Mouse (Mus musculus) heart, embryonic 15.5 days (tissue): ENCODE measurements around the gene Trip6. TPM values are rescaled to one million over a fixed set of nuclear protein-coding genes. Genes with fewer than 3 reads are reported as not detected.
A peak's percentile ranks its signal among the peaks of the same experiment; 100 is the strongest.

ENCODE experiments used
- ATAC-seq: fragments of 200-750 bp; cut with Nextera tagmentation; replicated peaks from 2 replicates; pipeline ENCODE4 v1.8.0; 2017; ENCODE audit warnings: low read depth, moderate TSS enrichment; ENCODE audit not compliant: insufficient number of reproducible peaks, insufficient read depth, low FRiP score
- H3K27ac ChIP-seq: fragments of 300-500 bp; sonication (generic); 2 replicates; pipeline ENCODE4 v1.5.1; 2015; ENCODE audit warnings: mild to moderate bottlenecking, inconsistent platforms
- H3K27me3 ChIP-seq: fragments of 300-500 bp; sonication (generic); 2 replicates; pipeline ENCODE4 v1.6.1; 2015; ENCODE audit warnings: inconsistent platforms
- H3K36me3 ChIP-seq: fragments of 300-500 bp; sonication (generic); 2 replicates; pipeline ENCODE4 v1.6.1; 2015; ENCODE audit warnings: mild to moderate bottlenecking, inconsistent platforms
- H3K4me1 ChIP-seq: fragments of 300-500 bp; sonication (generic); replicated peaks from 2 replicates; pipeline ENCODE4 v1.6.1; 2015; ENCODE audit warnings: inconsistent platforms
- H3K4me2 ChIP-seq: fragments of 300-500 bp; sonication (generic); 2 replicates; pipeline ENCODE4 v1.6.1; 2015; ENCODE audit warnings: inconsistent platforms, mild to moderate bottlenecking, moderate library complexity
- H3K4me3 ChIP-seq: fragments of 300-500 bp; sonication (generic); 2 replicates; pipeline ENCODE4 v1.5.1; 2015; ENCODE audit warnings: mild to moderate bottlenecking, inconsistent platforms
- H3K9ac ChIP-seq: fragments of 300-500 bp; sonication (generic); 2 replicates; pipeline ENCODE4 v1.6.1; 2015; ENCODE audit warnings: mild to moderate bottlenecking, inconsistent platforms
- H3K9me3 ChIP-seq: fragments of 300-500 bp; sonication (generic); replicated peaks from 2 replicates; pipeline ENCODE4 v1.6.1; 2016; ENCODE audit warnings: inconsistent platforms
- WGBS: fragments of 180-500 bp; shearing (Covaris S2); methylation state at CpG from one replicate; pipeline ENCODE4 v1.1.7; 2015; ENCODE audit warnings: mixed read lengths; 5-methylcytosine and 5-hydroxymethylcytosine counted together
- polyA plus RNA-seq: library from polyadenylated mRNA; unstranded; fragments of >200 nt; fragmentation: Nextera tagmentation; extraction: Ambion mirVana; gene quantifications from 2 replicates; pipeline ENCODE4 v1.2.1, GENCODE M21; 2015

Gene Trip6
- polyA plus RNA-seq, 1 experiment from 2014 or later, result 37.7 TPM

DNA sequence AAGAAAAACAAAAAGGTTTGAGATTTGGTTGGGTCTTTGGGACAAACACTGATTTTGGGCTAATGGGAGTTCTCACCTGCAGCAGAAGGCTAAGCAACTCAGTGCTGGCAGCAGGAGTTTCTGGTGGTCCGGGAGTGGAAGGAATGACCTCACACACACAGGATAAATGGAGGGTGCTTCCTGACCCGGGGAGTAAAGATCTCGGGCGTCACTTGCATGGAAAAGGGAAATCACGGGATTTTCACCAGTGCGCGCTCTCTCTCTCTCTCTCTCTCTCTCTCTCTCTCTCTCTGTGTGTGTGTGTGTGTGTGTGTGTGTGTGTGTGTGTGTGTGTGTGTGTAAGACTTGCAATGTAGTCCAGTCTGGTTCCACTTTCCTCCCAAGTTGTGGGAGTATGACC, 33.7 kb upstream of the Trip6 start:
- H3K9ac ChIP-seq, result no peak overlapping the region
- H3K4me1 ChIP-seq, result peaks cover 50% of the 10 kb centered on the region
- H3K27ac ChIP-seq, result peak overlapping the region; percentile 98
- H3K36me3 ChIP-seq, result no peaks in the 10 kb centered on the region
- ATAC-seq, result no peak
- WGBS, result 24% methylated on average over 7 of the region's 7 CpGs
- H3K4me3 ChIP-seq, result no peak overlapping the region
- H3K9me3 ChIP-seq, result no peaks in the 10 kb centered on the region
- no peaks in the 10 kb centered on the region for H3K27me3 ChIP-seq
- H3K4me2 ChIP-seq, result peak overlapping the region; percentile 88

DNA sequence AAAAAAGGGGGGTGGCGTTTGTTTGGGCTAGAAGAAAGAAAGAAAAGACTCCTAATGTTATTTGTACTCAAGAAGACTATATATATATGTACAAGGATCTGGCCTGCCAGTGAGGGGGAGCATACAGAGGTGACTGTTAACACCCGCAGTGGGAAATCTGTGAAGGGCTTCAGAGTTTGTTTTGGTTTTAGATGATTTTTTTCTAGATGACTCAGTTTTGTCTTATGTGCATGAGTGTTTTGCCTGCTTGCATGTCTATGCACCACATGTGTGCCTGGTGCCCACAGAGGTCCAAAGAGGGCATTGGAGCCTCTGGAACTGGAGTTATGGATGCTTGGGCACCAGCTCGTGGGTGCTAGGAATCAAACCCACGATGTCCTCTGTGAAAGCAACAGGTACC, 32.8 kb upstream of the Trip6 start:
- ATAC-seq, result no peak
- Histone ChIP-seq H3K4me2 (no peak overlapping the region), H3K36me3 (no peaks in the 10 kb centered on the region), H3K9ac (no peak overlapping the region), H3K4me3 (no peak overlapping the region), H3K4me1 (peaks cover 41% of the 10 kb centered on the region), H3K27ac (no peak overlapping the region), H3K9me3 (no peaks in the 10 kb centered on the region), H3K27me3 (no peaks in the 10 kb centered on the region)
- 80% methylated on average over 4 of the region's 4 CpGs for whole genome bisulfite sequencing

DNA sequence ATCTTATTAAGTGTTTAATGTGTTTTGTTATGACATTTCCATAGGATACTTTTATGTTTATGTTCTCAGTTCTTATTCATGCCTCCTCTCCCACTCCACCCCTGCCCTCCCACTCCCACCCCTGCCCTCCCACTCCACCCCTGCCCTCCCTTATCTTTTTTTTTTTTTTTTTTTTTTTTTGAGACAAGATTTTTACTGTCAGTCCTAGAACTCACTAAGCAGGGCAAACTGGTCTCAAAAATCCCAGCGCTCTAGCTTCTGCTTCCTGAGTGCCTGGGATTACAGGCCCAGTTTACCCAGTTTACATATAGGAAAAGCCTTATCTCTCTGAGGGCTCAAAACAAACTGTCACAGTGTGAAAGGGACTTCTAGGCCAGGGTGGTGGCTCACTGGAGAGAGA, 32.2 kb upstream of the Trip6 start:
- ATAC-seq, result no peak
- 0 out of 2 replicates have a peak overlapping the region, but pooled peaks have one; percentile 2 for H3K9ac ChIP-seq

DNA sequence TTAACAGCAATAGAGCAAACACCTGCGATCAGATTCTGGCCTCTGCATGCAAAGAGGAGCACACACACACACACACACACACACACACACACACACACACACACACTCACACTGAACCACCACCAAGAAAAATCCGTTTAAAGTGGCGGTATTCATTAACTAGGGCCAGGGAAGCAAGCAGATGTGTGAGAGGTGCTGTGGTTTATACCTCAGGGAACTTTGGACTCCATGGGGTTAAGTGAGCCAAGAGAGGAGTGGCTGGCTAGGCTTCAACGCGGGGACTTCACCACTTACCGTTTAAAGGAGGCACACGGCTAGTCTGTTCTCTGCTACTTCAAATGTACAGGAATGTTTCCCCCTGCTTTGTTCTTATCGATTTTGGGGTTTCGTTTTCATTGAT, 31.6 kb upstream of the Trip6 start:
- 14% methylated on average over 9 of the region's 9 CpGs for WGBS
- no peak overlapping the region for H3K4me3 ChIP-seq
- no peaks in the 10 kb centered on the region for H3K27me3 ChIP-seq
- H3K4me1 ChIP-seq, result peaks cover 33% of the 10 kb centered on the region
- no peaks in the 10 kb centered on the region for H3K36me3 ChIP-seq
- no peaks in the 10 kb centered on the region for H3K9me3 ChIP-seq
- no peak for ATAC-seq
- H3K9ac ChIP-seq, result 0 out of 2 replicates have a peak overlapping the region, but pooled peaks have one; percentile 2
- H3K27ac ChIP-seq, result peak overlapping the region; percentile 41
- H3K4me2 ChIP-seq, result peak overlapping the region; percentile 42

More for the DNA sequence above, 32.2 kb upstream of the Trip6 start:
- Histone ChIP-seq H3K36me3 (no peaks in the 10 kb centered on the region), H3K27ac (peak overlapping the region; percentile 41), H3K9me3 (no peaks in the 10 kb centered on the region), H3K4me3 (no peak overlapping the region), H3K4me2 (peak overlapping the region; percentile 42; the same call in 1 of the 2 replicates), H3K27me3 (no peaks in the 10 kb centered on the region), H3K4me1 (peaks cover 35% of the 10 kb centered on the region)
- 73% methylated on average over 1 of the region's 1 CpGs for WGBS

DNA sequence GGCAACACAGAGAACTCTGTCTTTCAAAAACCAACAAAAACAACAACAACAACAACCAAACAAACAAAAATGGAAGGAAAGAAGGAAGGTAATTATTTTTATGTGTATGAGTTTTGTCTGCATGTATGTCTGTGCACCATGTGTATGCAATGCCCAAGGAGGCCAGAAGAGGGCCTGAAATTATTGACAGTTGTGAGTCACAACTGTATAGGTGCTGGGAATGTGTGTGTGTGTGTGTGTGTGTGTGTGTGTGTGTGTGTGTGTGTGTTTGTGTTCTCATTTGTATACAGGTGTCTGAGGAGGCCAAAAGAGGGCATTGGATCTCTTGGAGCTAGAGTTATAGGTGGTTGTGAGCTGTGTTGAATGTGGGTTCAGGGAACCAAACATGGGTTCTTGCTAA, 29.7 kb upstream of the Trip6 start:
- Histone ChIP-seq H3K4me2 (no peak overlapping the region), H3K4me1 (peaks cover 43% of the 10 kb centered on the region), H3K27ac (no peak overlapping the region), H3K4me3 (no peak overlapping the region), H3K36me3 (no peaks in the 10 kb centered on the region), H3K9ac (no peak overlapping the region), H3K9me3 (no peaks in the 10 kb centered on the region), H3K27me3 (no peaks in the 10 kb centered on the region)
- no peak for ATAC-seq

DNA sequence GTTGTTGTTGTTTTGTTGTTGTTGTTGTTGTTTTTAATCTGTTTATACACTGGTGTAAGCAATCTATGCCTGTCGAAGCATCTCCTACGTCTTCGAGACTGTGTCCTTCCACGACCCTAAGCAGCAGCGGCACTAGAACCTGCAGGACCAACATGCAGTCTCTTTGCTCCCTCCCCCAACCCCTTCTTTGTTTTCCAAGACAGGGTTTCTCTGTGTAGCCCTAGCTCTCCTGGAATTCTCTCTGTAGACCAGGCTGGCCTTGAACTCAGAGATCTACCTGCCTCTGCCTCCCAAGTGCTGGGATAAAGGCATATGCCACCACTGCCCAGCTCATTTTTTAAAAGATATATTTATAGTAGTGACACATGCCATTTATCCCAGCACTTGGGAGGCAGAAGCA, 29.2 kb upstream of the Trip6 start:
- no peaks in the 10 kb centered on the region for H3K27me3 ChIP-seq
- ATAC-seq, result no peak
- WGBS, result 94% methylated on average over 5 of the region's 5 CpGs
- H3K4me3 ChIP-seq, result no peak overlapping the region
- no peaks in the 10 kb centered on the region for H3K9me3 ChIP-seq
- H3K9ac ChIP-seq, result no peak overlapping the region
- no peak overlapping the region for H3K27ac ChIP-seq
- no peaks in the 10 kb centered on the region for H3K36me3 ChIP-seq
- peaks cover 40% of the 10 kb centered on the region for H3K4me1 ChIP-seq
- H3K4me2 ChIP-seq, result no peak overlapping the region

DNA sequence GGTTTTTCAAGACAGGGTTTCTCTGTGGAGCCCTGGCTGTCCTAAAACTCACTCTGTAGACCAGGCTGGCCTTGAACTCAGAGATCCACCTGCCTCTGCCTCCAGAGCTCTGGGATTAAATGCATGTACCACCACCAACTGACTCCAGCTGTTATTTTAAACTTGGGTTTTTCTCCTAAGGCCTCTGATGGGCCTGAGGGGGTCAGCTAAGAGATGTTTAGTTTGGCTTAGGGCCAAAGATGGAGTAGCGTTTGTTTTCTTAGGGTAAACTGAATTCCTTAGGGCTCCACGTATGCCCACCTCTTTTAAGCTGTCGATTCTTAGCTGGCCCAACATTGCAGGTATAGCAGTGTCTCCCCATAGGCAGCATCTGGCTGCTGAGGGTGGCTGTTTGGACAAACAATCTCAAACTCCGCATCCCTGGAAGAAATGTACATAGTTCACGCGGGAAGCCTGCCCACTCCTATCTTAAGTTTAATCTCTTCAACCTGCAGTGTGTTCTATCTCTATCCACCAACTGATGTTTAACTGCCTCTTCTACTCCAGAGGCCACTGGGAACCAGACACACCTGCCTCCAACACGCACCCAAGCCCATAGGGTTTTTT, 28.3 kb upstream of the Trip6 start:
- H3K27me3 ChIP-seq, result no peaks in the 10 kb centered on the region
- H3K27ac ChIP-seq, result no peak overlapping the region
- no peak overlapping the region for H3K4me2 ChIP-seq
- H3K36me3 ChIP-seq, result no peaks in the 10 kb centered on the region
- peaks cover 37% of the 10 kb centered on the region for H3K4me1 ChIP-seq
- ATAC-seq, result no peak
- 63% methylated on average over 7 of the region's 7 CpGs for WGBS
- no peak overlapping the region for H3K4me3 ChIP-seq
- H3K9ac ChIP-seq, result no peak overlapping the region
- no peaks in the 10 kb centered on the region for H3K9me3 ChIP-seq

DNA sequence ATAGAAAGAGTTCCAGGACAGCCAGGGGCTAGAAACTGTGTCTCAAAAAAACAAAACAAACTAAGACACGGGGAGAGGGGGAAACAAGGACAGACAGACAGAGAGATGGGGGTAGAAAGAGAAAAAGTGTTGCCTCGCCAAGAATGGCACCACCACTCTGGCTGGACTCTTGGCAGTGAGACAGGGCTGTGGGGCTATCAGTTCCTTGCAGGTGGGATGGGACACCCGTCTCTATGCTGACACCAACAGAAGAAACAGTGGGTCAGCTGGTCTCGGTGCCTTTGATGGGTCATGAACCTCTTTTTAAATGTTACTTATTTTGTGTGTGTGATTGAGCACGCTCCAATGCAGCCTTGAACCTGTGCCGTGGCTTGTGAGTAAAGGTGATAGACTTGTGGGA, 26.0 kb upstream of the Trip6 start:
- 69% methylated on average over 6 of the region's 6 CpGs for WGBS
- no peak overlapping the region for H3K9ac ChIP-seq
- H3K36me3 ChIP-seq, result no peaks in the 10 kb centered on the region
- ATAC-seq, result no peak
- peak overlapping the region; percentile 90 for H3K27ac ChIP-seq
- no peak overlapping the region for H3K4me3 ChIP-seq
- no peak overlapping the region for H3K4me2 ChIP-seq
- peaks cover 22% of the 10 kb centered on the region for H3K4me1 ChIP-seq
- H3K27me3 ChIP-seq, result no peaks in the 10 kb centered on the region
- no peaks in the 10 kb centered on the region for H3K9me3 ChIP-seq

DNA sequence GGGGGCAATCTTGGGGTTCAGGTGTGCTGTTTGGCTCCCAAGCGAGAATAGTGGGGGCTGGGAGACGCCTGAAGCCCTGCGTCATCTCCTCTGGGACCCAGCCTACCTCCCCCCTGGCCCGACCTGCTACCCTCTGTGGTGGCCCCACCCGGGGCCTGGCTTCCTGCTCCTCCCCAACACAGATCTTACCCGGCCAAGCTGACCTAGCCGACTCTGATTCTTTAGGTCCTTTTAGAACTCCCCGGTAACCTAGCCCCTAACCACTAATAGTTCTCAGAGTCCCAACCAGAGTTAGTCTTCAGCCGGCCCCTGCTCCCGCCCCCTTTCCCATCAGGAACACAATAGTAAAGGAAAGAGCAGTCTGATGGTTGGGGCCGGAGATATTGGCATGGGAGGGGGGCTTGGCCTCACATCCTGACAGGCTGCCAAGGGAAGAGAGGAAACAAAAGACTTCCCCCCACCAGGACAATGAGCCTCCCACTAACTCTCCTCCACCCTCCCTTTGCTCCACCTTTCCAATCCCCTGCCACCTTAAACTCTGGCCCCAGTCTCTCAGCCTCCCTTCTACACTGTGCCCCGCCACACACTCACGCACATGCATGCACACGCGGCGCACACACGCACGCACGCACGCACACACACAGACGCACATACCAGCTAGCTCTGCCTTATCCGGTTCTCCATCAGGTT, 25.2 kb upstream of the Trip6 start:
- peak; percentile 60 for ATAC-seq

DNA sequence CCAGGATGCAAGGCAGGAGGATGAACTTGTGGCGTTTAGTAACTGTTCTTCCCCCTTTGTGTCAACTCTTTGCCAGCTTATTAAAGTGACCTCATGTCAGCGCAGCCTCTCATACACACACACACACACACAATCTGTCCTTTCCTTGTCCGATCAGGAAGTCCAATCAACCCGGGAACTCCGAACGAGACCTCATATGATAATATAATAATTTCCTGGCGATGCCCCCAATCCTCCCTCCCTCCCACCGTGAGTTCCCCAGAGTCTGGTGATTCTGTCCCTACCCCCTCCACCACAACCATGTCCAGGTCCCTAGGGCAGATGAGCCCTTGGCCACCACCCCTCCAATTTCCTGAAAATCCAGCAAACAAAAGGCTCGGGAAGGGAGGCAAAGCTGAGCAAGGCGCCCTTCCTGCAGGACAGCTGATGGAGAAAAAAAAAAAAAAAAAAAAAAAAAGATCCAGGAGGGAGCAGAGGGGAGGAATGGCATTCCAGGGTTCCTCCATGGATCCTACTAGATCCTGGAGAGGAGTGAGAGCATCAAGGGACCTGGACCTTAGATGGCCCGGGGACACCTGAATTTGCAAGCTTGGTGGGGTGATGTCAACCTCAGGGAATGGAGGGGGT, 24.6 kb upstream of the Trip6 start:
- WGBS, result under 1% methylated on average over 11 of the region's 11 CpGs
- no peaks in the 10 kb centered on the region for H3K27me3 ChIP-seq
- H3K36me3 ChIP-seq, result no peaks in the 10 kb centered on the region
- peaks cover 25% of the 10 kb centered on the region for H3K4me1 ChIP-seq
- ATAC-seq, result peak; percentile 45
- H3K4me3 ChIP-seq, result peak overlapping the region; percentile 52
- H3K9me3 ChIP-seq, result no peaks in the 10 kb centered on the region
- H3K9ac ChIP-seq, result peak overlapping the region; percentile 56
- peak overlapping the region; percentile 90 for H3K27ac ChIP-seq
- H3K4me2 ChIP-seq, result peak overlapping the region; percentile 73

More for the DNA sequence above, 25.2 kb upstream of the Trip6 start:
- Histone ChIP-seq H3K27ac (peak overlapping the region; percentile 90), H3K27me3 (no peaks in the 10 kb centered on the region), H3K9ac (peak overlapping the region; percentile 56), H3K9me3 (no peaks in the 10 kb centered on the region), H3K36me3 (no peaks in the 10 kb centered on the region), H3K4me2 (peak overlapping the region; percentile 73), H3K4me1 (peaks cover 22% of the 10 kb centered on the region), H3K4me3 (peak overlapping the region; percentile 52)
- WGBS, result 18% methylated on average over 22 of the region's 22 CpGs

DNA sequence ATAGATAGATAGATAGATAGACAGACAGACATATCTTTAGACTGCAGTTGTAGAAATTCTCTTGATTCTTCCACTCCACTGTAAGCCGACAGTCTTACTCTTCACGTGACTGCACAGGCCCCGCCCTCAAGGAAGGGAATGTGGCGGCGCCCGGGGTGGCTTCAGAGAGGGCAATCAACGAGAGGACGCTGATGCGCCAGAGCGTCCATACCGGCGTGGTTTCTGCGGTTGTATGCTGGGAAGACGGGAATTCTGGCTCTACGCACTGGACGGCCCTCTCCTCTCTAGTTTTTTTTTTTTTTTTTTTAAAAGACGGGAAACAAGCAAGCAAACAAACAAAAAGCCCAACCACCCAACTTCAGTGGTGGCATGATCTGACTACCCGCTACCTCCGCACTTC, 24.1 kb upstream of the Trip6 start:
- WGBS, result under 1% methylated on average over 19 of the region's 19 CpGs
- Histone ChIP-seq H3K27ac (peak overlapping the region; percentile 90), H3K9me3 (no peaks in the 10 kb centered on the region)

More for the DNA sequence above, 24.1 kb upstream of the Trip6 start:
- Histone ChIP-seq H3K4me1 (peaks cover 25% of the 10 kb centered on the region), H3K4me2 (peak overlapping the region; percentile 73), H3K27me3 (no peaks in the 10 kb centered on the region), H3K4me3 (peak overlapping the region; percentile 52), H3K36me3 (no peaks in the 10 kb centered on the region), H3K9ac (peak overlapping the region; percentile 56)
- peak; percentile 80 for ATAC-seq
